Mouse (Mus musculus): ENCODE data around the gene Clmn. TPM values are rescaled to one million over a fixed set of nuclear protein-coding genes. Genes with fewer than 3 reads are reported as not detected.

The Clmn gene
- polyA plus RNA-seq, 1 experiment, result 11.7 TPM

Other genes starting within 250 kb of the Clmn start
- 11.8 and 14.8 TPM in 2 replicates for gene Dicer1, start 113.1 kb downstream of the Clmn start, polyA plus RNA-seq (2012; rRNA removed)
- 3.4 TPM in 2 replicates for gene Syne3, start 144.7 kb upstream of the Clmn start, polyA plus RNA-seq (2012; rRNA removed)
- 63.7 and 93.0 TPM in 2 replicates for gene Glrx5, start 167.6 kb upstream of the Clmn start, polyA plus RNA-seq (2012; rRNA removed)

Measured in gonadal fat pad, adult 2 months (tissue).